Mouse (Mus musculus): ENCODE data around the gene Rnf144a. TPM values are rescaled to one million over a fixed set of nuclear protein-coding genes. Genes with fewer than 3 reads are reported as not detected.

The Rnf144a gene
- total and polyA plus RNA-seq, 3 experiments, result not detected

DNA sequence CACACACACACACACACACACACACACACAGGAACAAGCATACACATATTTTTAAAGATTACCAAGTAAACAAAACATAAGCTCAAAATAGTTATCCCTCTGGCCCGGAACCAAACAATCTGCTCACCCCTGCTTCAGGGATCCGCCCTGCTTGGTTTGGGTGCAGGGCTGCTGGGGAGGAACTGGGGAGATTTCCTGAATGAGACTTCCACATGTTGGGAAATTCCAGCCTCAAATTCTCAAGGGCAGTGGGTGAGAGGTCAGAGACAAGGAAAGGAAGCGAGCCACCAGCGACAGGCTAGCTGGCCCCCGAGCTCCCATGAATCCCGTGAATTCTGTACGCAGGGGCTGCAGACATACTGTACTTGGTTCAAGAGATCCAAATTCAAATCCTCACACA lies 58.9 kb downstream of the Rnf144a start:
- TF ChIP-seq USF2 (IDR thresholded peaks at IDR 0.05; ENCODE audit: borderline replicate concordance in 1 of 2, insufficient read depth in 1 of 2, low read depth in 1 of 2, low read length in 2 of 2), result no peak
- no peak for TF ChIP-seq NRF1 (IDR thresholded peaks at IDR 0.05; ENCODE audit: insufficient read depth, low read depth, low read length, poor library complexity, severe bottlenecking)
- no peak for TF ChIP-seq POLR2AphosphoS2 (IDR thresholded peaks at IDR 0.05; ENCODE audit: low read length)
- TF ChIP-seq USF1 (IDR thresholded peaks at IDR 0.05; ENCODE audit: low read depth, low read length), result no peak
- no peak for TF ChIP-seq GATA1 (IDR thresholded peaks at IDR 0.05; ENCODE audit: low read depth, low read length)
- no peak for TF ChIP-seq ZMIZ1 (IDR thresholded peaks at IDR 0.05; ENCODE audit: low read depth, low read length)
- H3K9me3 ChIP-seq (replicated peaks; ENCODE audit: insufficient read depth, low read length), result no peaks in the 10 kb centered on the region
- H3K27ac ChIP-seq (ENCODE audit: control insufficient read depth, low read depth, low read length), result no peak overlapping the region
- no peak overlapping the region for H3K9ac ChIP-seq (ENCODE audit: control insufficient read depth, low read depth, low read length, poor library complexity, severe bottlenecking)
- no peak overlapping the region for H3K4me3 ChIP-seq (ENCODE audit: control insufficient read depth in 1 of 2, insufficient read depth in 1 of 2, low read depth in 2 of 2, low read length in 2 of 2)
- no peaks in the 10 kb centered on the region for H3K79me2 ChIP-seq (ENCODE audit: control insufficient read depth, insufficient read depth, low read length, poor library complexity)
- H3K27me3 ChIP-seq (ENCODE audit: control insufficient read depth in 1 of 2, insufficient read depth in 2 of 2, low read length in 2 of 2), result no peaks in the 10 kb centered on the region
- H3K4me1 ChIP-seq (ENCODE audit: control insufficient read depth in 1 of 2, insufficient read depth in 2 of 2, low read length in 2 of 2), result no peaks in the 10 kb centered on the region
- no peaks in the 10 kb centered on the region for H3K36me3 ChIP-seq (ENCODE audit: control insufficient read depth in 1 of 2, insufficient read depth in 2 of 2, low read length in 2 of 2)
- no peak for DNase-seq (ENCODE audit: low read depth, low spot score)

DNA sequence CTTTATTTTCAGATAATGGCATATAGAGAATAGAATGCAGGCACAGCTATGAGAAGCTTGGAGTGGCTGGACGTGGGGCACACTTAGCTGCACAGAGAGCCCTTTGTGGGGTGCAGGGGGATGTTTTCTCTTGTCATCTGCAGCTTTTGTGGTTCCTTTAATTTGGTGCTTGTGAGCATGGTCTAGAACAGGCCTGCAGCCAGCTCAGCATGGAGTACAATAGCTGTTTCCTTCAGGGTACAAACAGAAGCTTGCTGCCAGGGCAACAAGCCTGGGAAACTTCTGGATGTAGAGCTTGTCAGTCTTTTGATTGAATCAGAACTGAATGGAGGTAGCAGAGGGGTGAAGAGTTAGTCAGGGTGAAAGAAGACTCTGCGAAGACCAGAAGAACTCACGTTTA lies 63.7 kb downstream of the Rnf144a start:
- DNase-seq (ENCODE audit: low read depth, low spot score), result no peak
- TF ChIP-seq MYC (IDR thresholded peaks at IDR 0.05; ENCODE audit: low read depth, low read length) (no peak), ZC3H11A (IDR thresholded peaks at IDR 0.05; ENCODE audit: low read depth, low read length) (no peak), ELF1 (IDR thresholded peaks at IDR 0.05; ENCODE audit: low read depth, low read length) (no peak), SMC3 (IDR thresholded peaks at IDR 0.05; ENCODE audit: low read depth, low read length) (no peak), GABPA (IDR thresholded peaks at IDR 0.05; ENCODE audit: low read depth, low read length) (no peak), EP300 (IDR thresholded peaks at IDR 0.05; ENCODE audit: low read depth in 1 of 2, low read length in 2 of 2) (no peak), MYB (IDR thresholded peaks at IDR 0.05; ENCODE audit: low read depth, low read length) (no peak), ZKSCAN1 (IDR thresholded peaks at IDR 0.05; ENCODE audit: low read depth, low read length) (no peak), NRF1 (IDR thresholded peaks at IDR 0.05; ENCODE audit: insufficient read depth, low read depth, low read length, poor library complexity, severe bottlenecking) (no peak), MAFK (IDR thresholded peaks at IDR 0.05; ENCODE audit: borderline replicate concordance, low read depth, low read length) (no peak), CHD1 (IDR thresholded peaks at IDR 0.05; ENCODE audit: low read depth, low read length) (no peak), ZNF384 (IDR thresholded peaks at IDR 0.05; ENCODE audit: low read depth, low read length) (no peak), GATA1 (IDR thresholded peaks at IDR 0.05; ENCODE audit: low read depth, low read length) (no peak), UBTF (IDR thresholded peaks at IDR 0.05; ENCODE audit: borderline replicate concordance, insufficient read depth, low read depth, low read length) (no peak)
- Histone ChIP-seq H3K9me3 (replicated peaks; ENCODE audit: insufficient read depth, low read length) (no peaks in the 10 kb centered on the region), H3K9ac (ENCODE audit: control insufficient read depth, low read depth, low read length, poor library complexity, severe bottlenecking) (no peak overlapping the region), H3K36me3 (ENCODE audit: control insufficient read depth in 1 of 2, insufficient read depth in 2 of 2, low read length in 2 of 2) (no peaks in the 10 kb centered on the region), H3K4me1 (ENCODE audit: control insufficient read depth in 1 of 2, insufficient read depth in 2 of 2, low read length in 2 of 2) (no peaks in the 10 kb centered on the region), H3K4me3 (ENCODE audit: control insufficient read depth in 1 of 2, insufficient read depth in 1 of 2, low read depth in 2 of 2, low read length in 2 of 2) (no peak overlapping the region), H3K79me2 (ENCODE audit: control insufficient read depth, insufficient read depth, low read length, poor library complexity) (no peaks in the 10 kb centered on the region), H3K27me3 (ENCODE audit: control insufficient read depth in 1 of 2, insufficient read depth in 2 of 2, low read length in 2 of 2) (no peaks in the 10 kb centered on the region), H3K27ac (ENCODE audit: control insufficient read depth, low read depth, low read length) (no peak overlapping the region)

Measured in MEL (cell line).